Mouse (Mus musculus): Measurements from ENCODE around the gene Map3k20. TPM values are rescaled to one million over a fixed set of nuclear protein-coding genes. Genes with fewer than 3 reads are reported as not detected.

Map3k20 gene
- total and polyA plus RNA-seq, 2 experiments from 2014 or later, result 3.4 to 8.5 TPM

- no peak for ATAC-seq (ENCODE audit: low FRiP score)
- Histone ChIP-seq H3K9me3 (ENCODE audit: low read length) (no peaks in the 10 kb centered on the region), H3K36me3 (ENCODE audit: insufficient read depth, low read length) (no peaks in the 10 kb centered on the region), H3K27me3 (ENCODE audit: insufficient read depth, low read length) (no peaks in the 10 kb centered on the region), H3K27ac (ENCODE audit: low read depth, low read length) (no peak overlapping the region), H3K4me1 (ENCODE audit: insufficient read depth, low read length) (no peaks in the 10 kb centered on the region), H3K4me3 (ENCODE audit: low read depth, low read length) (no peak overlapping the region), H3K9ac (replicated peaks; ENCODE audit: low read length, poor library complexity, severe bottlenecking) (no peak overlapping the region), H3K4me2 (ENCODE audit: low read depth, low read length, poor library complexity, severe bottlenecking) (no peak overlapping the region)
- no peak for DNase-seq (ENCODE audit: low spot score)
- no peak for TF ChIP-seq CTCF (IDR thresholded peaks at IDR 0.05)
- WGBS, result 86% methylated on average over 6 of the region's 6 CpGs
Observed at GRCm38 (mm10) chr2:72294994-72295393, 9.6 kb downstream of the Map3k20 start.

- ATAC-seq (ENCODE audit: low FRiP score) (no peak), DNase-seq (ENCODE audit: low spot score) (no peak)
- Histone ChIP-seq H3K4me1 (ENCODE audit: insufficient read depth, low read length) (no peaks in the 10 kb centered on the region), H3K27me3 (ENCODE audit: insufficient read depth, low read length) (no peaks in the 10 kb centered on the region), H3K9ac (replicated peaks; ENCODE audit: low read length, poor library complexity, severe bottlenecking) (no peak overlapping the region), H3K36me3 (ENCODE audit: insufficient read depth, low read length) (no peaks in the 10 kb centered on the region), H3K4me2 (ENCODE audit: low read depth, low read length, poor library complexity, severe bottlenecking) (no peak overlapping the region), H3K27ac (ENCODE audit: low read depth, low read length) (no peak overlapping the region), H3K9me3 (ENCODE audit: low read length) (no peaks in the 10 kb centered on the region), H3K4me3 (ENCODE audit: low read depth, low read length) (no peak overlapping the region)
- TF ChIP-seq CTCF (IDR thresholded peaks at IDR 0.05), result no peak
- WGBS, result 86% methylated on average over 10 of the region's 10 CpGs
Observed at GRCm38 (mm10) chr2:72296984-72297715, 11.7 kb downstream of the Map3k20 start.

- ATAC-seq (ENCODE audit: low FRiP score) (no peak), DNase-seq (ENCODE audit: low spot score) (no peak)
- Histone ChIP-seq H3K27ac (ENCODE audit: low read depth, low read length) (no peak overlapping the region), H3K4me3 (ENCODE audit: low read depth, low read length) (no peak overlapping the region), H3K9ac (replicated peaks; ENCODE audit: low read length, poor library complexity, severe bottlenecking) (no peak overlapping the region), H3K27me3 (ENCODE audit: insufficient read depth, low read length) (no peaks in the 10 kb centered on the region), H3K4me1 (ENCODE audit: insufficient read depth, low read length) (no peaks in the 10 kb centered on the region), H3K4me2 (ENCODE audit: low read depth, low read length, poor library complexity, severe bottlenecking) (no peak overlapping the region), H3K36me3 (ENCODE audit: insufficient read depth, low read length) (no peaks in the 10 kb centered on the region), H3K9me3 (ENCODE audit: low read length) (no peaks in the 10 kb centered on the region)
- WGBS, result 82% methylated on average over 10 of the region's 10 CpGs
- TF ChIP-seq CTCF (IDR thresholded peaks at IDR 0.05), result no peak
Observed at GRCm38 (mm10) chr2:72297716-72298082, 12.3 kb downstream of the Map3k20 start.

GRCm38 (mm10) chr2:72298406-72298805 is 13.0 kb downstream of the Map3k20 start:
- no peak overlapping the region for H3K4me3 ChIP-seq (ENCODE audit: low read depth, low read length)
- H3K4me2 ChIP-seq (ENCODE audit: low read depth, low read length, poor library complexity, severe bottlenecking), result no peak overlapping the region
- H3K27ac ChIP-seq (ENCODE audit: low read depth, low read length), result no peak overlapping the region
- WGBS, result 59% methylated on average over 4 of the region's 4 CpGs
- H3K9ac ChIP-seq (replicated peaks; ENCODE audit: low read length, poor library complexity, severe bottlenecking), result no peak overlapping the region
- no peak for ATAC-seq (ENCODE audit: low FRiP score)
- H3K4me1 ChIP-seq (ENCODE audit: insufficient read depth, low read length), result no peaks in the 10 kb centered on the region
- H3K36me3 ChIP-seq (ENCODE audit: insufficient read depth, low read length), result no peaks in the 10 kb centered on the region
- TF ChIP-seq CTCF (IDR thresholded peaks at IDR 0.05), result peak; percentile 61
- no peaks in the 10 kb centered on the region for H3K27me3 ChIP-seq (ENCODE audit: insufficient read depth, low read length)
- peak; percentile 13 for DNase-seq (ENCODE audit: low spot score)
- H3K9me3 ChIP-seq (ENCODE audit: low read length), result no peaks in the 10 kb centered on the region

GRCm38 (mm10) chr2:72301194-72301916 is 15.9 kb downstream of the Map3k20 start:
- ATAC-seq (ENCODE audit: low FRiP score) (no peak), DNase-seq (ENCODE audit: low spot score) (no peak)
- TF ChIP-seq CTCF (IDR thresholded peaks at IDR 0.05), result no peak
- Histone ChIP-seq H3K36me3 (ENCODE audit: insufficient read depth, low read length) (no peaks in the 10 kb centered on the region), H3K4me3 (ENCODE audit: low read depth, low read length) (no peak overlapping the region), H3K9ac (replicated peaks; ENCODE audit: low read length, poor library complexity, severe bottlenecking) (no peak overlapping the region), H3K27ac (ENCODE audit: low read depth, low read length) (no peak overlapping the region), H3K27me3 (ENCODE audit: insufficient read depth, low read length) (no peaks in the 10 kb centered on the region), H3K9me3 (ENCODE audit: low read length) (no peaks in the 10 kb centered on the region), H3K4me2 (ENCODE audit: low read depth, low read length, poor library complexity, severe bottlenecking) (no peak overlapping the region), H3K4me1 (ENCODE audit: insufficient read depth, low read length) (no peaks in the 10 kb centered on the region)
- 87% methylated on average over 9 of the region's 9 CpGs for WGBS

GRCm38 (mm10) chr2:72305738-72306137 is 20.3 kb downstream of the Map3k20 start:
- no peak for DNase-seq (ENCODE audit: low spot score)
- H3K4me1 ChIP-seq (ENCODE audit: insufficient read depth, low read length), result no peaks in the 10 kb centered on the region
- no peak overlapping the region for H3K9ac ChIP-seq (replicated peaks; ENCODE audit: low read length, poor library complexity, severe bottlenecking)
- no peaks in the 10 kb centered on the region for H3K36me3 ChIP-seq (ENCODE audit: insufficient read depth, low read length)
- no peak for TF ChIP-seq CTCF (IDR thresholded peaks at IDR 0.05)
- H3K4me2 ChIP-seq (ENCODE audit: low read depth, low read length, poor library complexity, severe bottlenecking), result no peak overlapping the region
- H3K27me3 ChIP-seq (ENCODE audit: insufficient read depth, low read length), result no peaks in the 10 kb centered on the region
- no peak overlapping the region for H3K4me3 ChIP-seq (ENCODE audit: low read depth, low read length)
- no peak for ATAC-seq (ENCODE audit: low FRiP score)
- H3K27ac ChIP-seq (ENCODE audit: low read depth, low read length), result no peak overlapping the region
- no peaks in the 10 kb centered on the region for H3K9me3 ChIP-seq (ENCODE audit: low read length)
- 96% methylated on average over 7 of the region's 7 CpGs for WGBS
